Mouse (Mus musculus) bone marrow macrophage, adult 2 months (primary cell): Measurements from ENCODE around the gene Ccdc63.
A peak's percentile ranks its signal among the peaks of the same experiment; 100 is the strongest.

ENCODE experiments used
- CTCF ChIP-seq: IDR thresholded peaks from 2 replicates; pipeline ENCODE4 v1.5.1; 2012; ENCODE audit warnings: low read depth, mild to moderate bottlenecking, low read length, moderate library complexity
- POLR2A ChIP-seq: IDR thresholded peaks from 2 replicates; pipeline ENCODE4 v1.6.1; 2012; ENCODE audit warnings: mild to moderate bottlenecking, low read depth, low read length, borderline replicate concordance

DNA sequence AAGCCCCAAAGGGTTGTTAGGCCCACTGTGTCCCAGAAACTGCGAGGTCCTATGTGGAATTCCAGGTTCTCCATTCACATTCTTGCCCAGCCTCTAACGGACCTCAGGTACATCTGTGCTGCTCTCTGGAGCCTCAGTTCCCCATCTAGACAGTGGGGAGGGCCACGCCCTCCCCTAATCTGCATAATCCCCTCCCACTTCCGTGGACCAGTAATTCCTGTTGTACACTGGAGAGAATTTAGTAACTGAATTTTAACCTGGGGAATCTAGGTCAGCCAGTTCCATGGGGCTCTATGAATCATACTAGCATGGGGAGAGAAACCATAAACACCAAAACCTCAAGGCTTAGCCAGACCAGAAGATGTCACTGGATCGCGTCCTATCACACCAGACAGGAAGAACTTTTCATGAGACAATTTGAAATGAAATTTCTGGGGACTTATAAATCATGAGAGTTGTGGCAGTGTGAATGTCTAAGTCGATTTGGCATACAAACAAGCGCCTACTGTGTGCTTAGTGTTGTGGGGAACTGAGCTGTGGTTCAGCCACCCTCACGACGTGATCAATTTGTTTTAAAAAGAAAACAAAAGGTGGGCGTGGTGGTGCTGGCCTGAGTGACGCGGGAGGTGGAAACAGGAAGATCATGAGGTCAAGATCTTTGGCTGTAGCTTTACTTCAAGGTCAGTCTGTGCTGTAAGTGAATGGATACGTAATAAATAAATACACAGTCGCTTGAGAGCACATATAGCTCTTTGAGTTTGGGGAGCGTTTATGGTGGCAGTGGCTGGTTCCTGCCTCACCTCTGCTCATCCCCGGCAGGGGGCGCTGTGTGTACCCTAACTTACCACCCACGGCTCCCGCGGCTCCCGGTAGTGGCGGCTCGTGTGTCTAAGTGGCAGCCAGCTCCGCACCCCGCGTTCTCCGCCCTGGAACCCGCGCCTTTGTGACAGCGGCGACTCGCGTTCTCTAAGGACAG is 9.3 kb downstream of the Ccdc63 start:
- no peak for TF ChIP-seq POLR2A
- TF ChIP-seq CTCF: peak; percentile 88
